Mouse (Mus musculus) Patski (cell line): ENCODE data around the gene Erich6. TPM values are rescaled to one million over a fixed set of nuclear protein-coding genes. Genes with fewer than 3 reads are reported as not detected.
"Not testable (repeated sequence)": the region's sequence is repeated elsewhere in the genome, so short reads cannot be mapped to it uniquely, and the experiment has no call there.

ENCODE experiments used
- ATAC-seq: fragments of 100-300 bp; one replicate; pipeline ENCODE4 v1.8.0; 2021
- CTCF ChIA-PET: fragments of 350-600 bp; sonication (Branson Sonifier 250); formaldehyde crosslinking; loops from one replicate; lab custom pipeline; 2022; ENCODE audit warnings: inconsistent platforms; lab: Charles Lee
- POLR2A ChIA-PET: fragments of 350-600 bp; sonication (Branson Sonifier 250); formaldehyde crosslinking; loops from one replicate; lab custom pipeline; 2022; ENCODE audit warnings: antibody characterized with exemption, inconsistent platforms; lab: Charles Lee
- DNase-seq: peaks from one replicate; pipeline ENCODE4 v3.0.0-alpha.2; 2011; ENCODE audit warnings: low read depth, low spot score
- H3K27me3 ChIP-seq: fragments of 371-371 bp; one replicate; pipeline ENCODE4 v1.5.1; 2021
- CTCF ChIP-seq: fragments of 100-300 bp; IDR thresholded peaks from one replicate; pipeline ENCODE4 v1.5.1; 2021
- in situ Hi-C: fragments of 300-500 bp; cut with MboI; formaldehyde crosslinking; loops from 3 replicates; pipeline ENCODE4 v1.11.1; 2018; ENCODE audit warnings: low pct_unique_long_range_greater_than_20kb, mixed read lengths
- polyA plus RNA-seq: library from polyadenylated mRNA; unstranded; gene quantifications from one replicate; pipeline ENCODE4 v1.2.3, GENCODE M21; 2021

Gene Erich6
- polyA plus RNA-seq, 1 experiment from 2014 or later, result 0.14 TPM

DNA sequence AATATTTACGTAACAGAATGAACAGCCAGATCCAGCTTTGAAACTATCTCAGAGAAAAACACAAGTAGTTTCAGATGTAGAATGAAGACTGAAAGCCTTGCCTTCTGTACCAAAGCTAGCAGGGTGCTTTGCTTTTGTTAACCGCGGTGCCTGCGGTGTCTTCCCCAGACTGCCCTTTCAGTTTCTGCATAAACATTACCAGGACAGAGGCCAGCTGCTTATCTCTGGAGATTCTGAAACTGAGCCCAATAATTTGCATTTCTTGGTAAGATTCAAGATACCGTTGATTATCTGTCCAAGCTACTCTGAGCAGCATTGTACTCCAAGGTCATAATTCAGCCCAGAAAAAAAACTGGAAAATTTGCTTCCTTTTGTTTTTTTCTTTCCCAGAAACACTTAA, 43.4 kb downstream of the Erich6 start:
- CTCF ChIA-PET, result interaction anchor here (0.8 kb wide), 1 partner anchor 19 kb away, joined by 3 read pairs; no protein-coding TSS in a partner anchor
- POLR2A ChIA-PET, result no interaction called here
- TF ChIP-seq CTCF, result no peak
- ATAC-seq (no peak), DNase-seq (no peak)
- in situ Hi-C loops, result no loop called here
- no peaks in the 10 kb centered on the region for H3K27me3 ChIP-seq

DNA sequence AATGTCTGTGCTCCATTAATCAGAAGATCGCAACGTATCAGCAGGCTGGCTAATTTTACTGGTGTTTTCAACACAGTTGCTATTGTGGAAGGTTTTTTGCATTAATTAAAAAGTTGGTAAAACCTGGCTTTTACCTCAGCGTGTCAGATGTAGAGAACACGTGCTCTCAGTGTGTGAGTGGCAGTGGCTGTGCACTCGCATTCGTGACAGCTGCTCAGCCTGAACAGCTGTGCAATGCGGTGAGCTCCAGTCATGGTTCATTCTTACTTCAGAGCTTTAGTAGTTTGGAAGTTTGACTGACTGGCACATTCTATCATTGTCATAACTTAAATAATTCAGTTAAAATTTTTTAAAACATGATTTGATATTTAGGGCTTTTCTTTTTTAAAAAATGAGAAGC, 44.3 kb downstream of the Erich6 start:
- H3K27me3 ChIP-seq, in situ Hi-C loops, CTCF ChIA-PET, ATAC-seq, POLR2A ChIA-PET, DNase-seq: not testable (repeated sequence)

DNA sequence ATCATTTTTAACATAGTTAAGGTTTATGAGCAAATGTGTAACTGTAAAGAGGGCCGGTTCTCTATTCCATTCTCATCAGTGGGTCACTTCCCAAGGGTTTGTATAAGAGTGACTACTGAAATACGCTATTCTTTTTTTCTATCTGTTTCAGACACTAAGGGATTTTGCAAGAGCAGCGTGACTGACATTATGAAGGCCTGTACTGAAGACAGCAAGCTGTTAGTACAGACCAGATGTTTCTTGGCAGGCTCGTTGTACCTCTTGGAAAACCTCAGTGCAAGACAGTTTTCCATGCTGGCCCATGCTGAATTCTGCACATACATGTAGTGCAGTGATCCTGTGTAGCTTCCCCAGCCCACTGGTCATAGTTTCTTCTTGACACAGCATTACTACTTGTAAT, 46.5 kb downstream of the Erich6 start:
- H3K27me3 ChIP-seq, DNase-seq, in situ Hi-C loops, POLR2A ChIA-PET, ATAC-seq: not testable (repeated sequence)
- CTCF ChIA-PET, result interaction anchor here (1.3 to 5.2 kb wide), 3 partner anchors 7 to 16 kb away, joined by 3 to 24 read pairs (median 3); no protein-coding TSS in a partner anchor

DNA sequence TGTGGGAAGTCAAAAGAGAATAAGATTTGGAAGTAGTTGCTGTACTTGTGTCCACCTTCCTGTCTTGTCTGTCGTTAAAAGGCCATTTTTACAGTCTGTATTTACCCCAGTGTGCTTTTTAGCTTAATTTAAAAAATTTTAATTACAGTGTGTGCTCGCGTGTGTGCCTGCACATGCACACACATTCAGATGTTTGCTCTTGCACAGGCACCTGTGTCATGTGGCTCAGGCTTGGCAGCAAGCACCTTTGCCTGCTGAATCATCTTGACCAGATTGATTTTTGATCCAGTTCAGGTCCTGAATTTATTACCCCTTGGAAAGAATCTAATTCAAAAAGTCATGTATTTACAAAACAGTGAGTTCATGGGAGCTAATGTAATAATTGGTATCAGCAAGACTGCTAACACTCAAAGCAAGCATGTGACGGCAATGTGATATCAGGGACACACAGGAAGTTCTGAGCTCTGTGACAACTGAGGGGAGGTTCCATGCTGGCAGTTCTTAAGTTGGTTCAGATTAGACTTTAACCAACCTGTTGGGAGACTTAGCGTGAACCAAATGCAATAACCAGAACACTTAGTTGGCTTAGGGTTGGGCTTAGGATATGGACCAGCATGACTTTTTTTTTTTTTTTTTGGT, 54.1 kb downstream of the Erich6 start:
- no peaks in the 10 kb centered on the region for H3K27me3 ChIP-seq
- in situ Hi-C loops, result no loop called here
- DNase-seq (no peak), ATAC-seq (no peak)
- CTCF ChIA-PET, result no interaction called here
- POLR2A ChIA-PET, result interaction anchor here (1.3 kb wide), 1 partner anchor 12 kb away, joined by 3 read pairs; no protein-coding TSS in a partner anchor
- TF ChIP-seq CTCF, result no peak

DNA sequence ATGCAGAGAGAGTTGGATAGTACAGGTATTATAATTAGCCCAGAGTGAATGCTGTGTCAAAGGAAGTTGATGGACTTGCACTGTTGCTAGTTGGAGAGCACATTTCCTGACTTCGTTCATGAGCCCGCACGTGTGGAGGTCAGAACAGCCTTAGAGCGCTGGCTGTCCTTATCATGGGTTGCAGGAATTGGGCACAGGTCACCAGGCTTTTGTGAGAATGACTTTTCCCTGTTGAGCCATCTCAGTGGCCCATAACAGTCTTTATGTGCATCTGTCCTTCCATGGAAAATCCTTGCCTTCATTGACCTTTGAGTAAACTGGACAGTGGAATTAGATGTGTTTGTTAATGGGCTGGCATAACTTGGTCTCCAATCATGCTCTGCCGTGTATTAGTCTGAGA, 54.7 kb downstream of the Erich6 start:
- no peak for TF ChIP-seq CTCF
- in situ Hi-C loops, result no loop called here
- no peaks in the 10 kb centered on the region for H3K27me3 ChIP-seq
- ChIA-PET CTCF (no interaction called here), POLR2A (interaction anchor here (1.3 kb wide), 1 partner anchor 13 kb away, joined by 3 read pairs; no protein-coding TSS in a partner anchor)
- ATAC-seq (no peak), DNase-seq (no peak)

DNA sequence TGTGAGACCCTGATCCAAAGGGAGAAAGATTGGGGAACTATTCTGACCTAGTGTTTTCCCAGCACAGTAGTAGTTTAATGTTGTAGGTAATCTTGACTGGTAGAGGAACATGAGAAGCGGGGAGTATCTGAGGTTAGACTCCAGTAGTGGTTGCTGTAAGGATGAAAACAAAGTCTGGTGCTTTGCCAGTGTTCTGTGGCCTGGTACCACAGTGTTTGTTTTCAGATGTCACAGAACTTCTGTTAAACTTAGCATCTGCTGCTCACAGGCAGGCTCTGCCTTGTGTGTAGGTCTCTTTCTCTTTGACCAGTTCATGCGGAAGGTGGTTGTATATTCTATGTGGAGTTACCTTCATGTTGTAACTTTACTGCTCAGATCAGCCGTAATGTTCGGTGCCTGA, 55.5 kb downstream of the Erich6 start:
- no peak for DNase-seq
- no peak for ATAC-seq
- POLR2A ChIA-PET, result no interaction called here
- H3K27me3 ChIP-seq, result no peaks in the 10 kb centered on the region
- TF ChIP-seq CTCF, result no peak
- CTCF ChIA-PET, result no interaction called here
- in situ Hi-C loops, result no loop called here

DNA sequence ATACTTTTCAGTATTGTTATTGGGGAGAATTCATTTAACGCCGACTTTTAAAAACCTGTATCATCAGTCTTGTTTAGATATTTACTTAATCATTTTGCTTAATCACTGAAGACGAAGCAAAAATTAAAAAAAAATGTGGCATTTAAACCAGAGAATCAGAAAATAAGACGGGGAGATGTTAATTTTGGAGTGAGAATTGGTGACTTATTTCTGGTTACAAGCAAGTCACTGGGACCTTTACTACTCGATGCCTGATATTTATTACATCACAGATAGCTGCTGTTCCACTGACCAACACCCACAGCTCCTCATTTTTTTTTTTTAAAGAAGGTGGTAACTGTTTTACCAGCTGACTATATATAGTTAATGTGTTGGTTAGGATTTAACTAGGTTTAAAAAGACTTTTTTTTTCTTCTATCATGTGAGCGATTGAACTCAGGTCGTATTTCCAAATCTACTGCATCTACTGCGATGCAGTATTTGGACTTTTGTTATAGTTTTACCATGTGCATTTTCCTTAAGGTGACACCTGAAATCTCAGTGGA, 59.4 kb downstream of the Erich6 start:
- in situ Hi-C loops, result no loop called here
- H3K27me3 ChIP-seq, result no peaks in the 10 kb centered on the region
- no peak for TF ChIP-seq CTCF
- DNase-seq, result no peak
- no peak for ATAC-seq
- ChIA-PET POLR2A (interaction anchor here (0.6 to 3.5 kb wide), 5 partner anchors 10 to 71 kb away, joined by 4 to 18 read pairs (median 5); no protein-coding TSS in a partner anchor), CTCF (interaction anchor here (1.0 to 2.7 kb wide), 7 partner anchors 11 to 92 kb away, joined by 3 to 24 read pairs (median 4); no protein-coding TSS in a partner anchor)

DNA sequence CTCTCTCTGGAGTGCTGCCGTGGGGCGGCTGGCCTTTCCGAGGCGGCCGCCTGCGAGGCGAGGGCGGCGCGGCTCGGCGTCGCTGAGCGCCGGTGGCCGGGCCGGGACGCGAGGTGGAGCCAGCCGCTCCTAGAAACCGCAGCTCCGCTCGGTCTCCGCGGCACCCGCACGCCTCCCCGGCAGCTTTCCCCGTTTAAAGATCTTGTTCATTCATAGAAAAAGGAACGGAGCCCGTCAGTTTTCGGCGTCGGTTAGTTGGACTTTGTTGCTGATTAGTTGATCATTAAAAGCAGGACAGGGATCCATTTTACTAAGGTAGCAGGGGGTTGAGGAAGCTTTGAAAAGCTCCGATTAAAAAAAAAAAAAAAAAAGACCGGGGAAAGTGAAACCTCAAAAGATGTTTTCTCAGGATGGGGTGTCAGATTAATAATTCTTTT, 59.9 kb downstream of the Erich6 start:
- in situ Hi-C loops, result no loop called here
- CTCF ChIA-PET, result interaction anchor here (1.0 to 2.7 kb wide), 8 partner anchors 9 to 93 kb away, joined by 3 to 24 read pairs (median 4); no protein-coding TSS in a partner anchor
- POLR2A ChIA-PET, result interaction anchor here (0.6 to 3.5 kb wide), 9 partner anchors 8 to 102 kb away, joined by 3 to 18 read pairs (median 4); no protein-coding TSS in a partner anchor
- TF ChIP-seq CTCF, result no peak
- ATAC-seq (peak; percentile 82), DNase-seq (no peak)
- H3K27me3 ChIP-seq, result no peaks in the 10 kb centered on the region

DNA sequence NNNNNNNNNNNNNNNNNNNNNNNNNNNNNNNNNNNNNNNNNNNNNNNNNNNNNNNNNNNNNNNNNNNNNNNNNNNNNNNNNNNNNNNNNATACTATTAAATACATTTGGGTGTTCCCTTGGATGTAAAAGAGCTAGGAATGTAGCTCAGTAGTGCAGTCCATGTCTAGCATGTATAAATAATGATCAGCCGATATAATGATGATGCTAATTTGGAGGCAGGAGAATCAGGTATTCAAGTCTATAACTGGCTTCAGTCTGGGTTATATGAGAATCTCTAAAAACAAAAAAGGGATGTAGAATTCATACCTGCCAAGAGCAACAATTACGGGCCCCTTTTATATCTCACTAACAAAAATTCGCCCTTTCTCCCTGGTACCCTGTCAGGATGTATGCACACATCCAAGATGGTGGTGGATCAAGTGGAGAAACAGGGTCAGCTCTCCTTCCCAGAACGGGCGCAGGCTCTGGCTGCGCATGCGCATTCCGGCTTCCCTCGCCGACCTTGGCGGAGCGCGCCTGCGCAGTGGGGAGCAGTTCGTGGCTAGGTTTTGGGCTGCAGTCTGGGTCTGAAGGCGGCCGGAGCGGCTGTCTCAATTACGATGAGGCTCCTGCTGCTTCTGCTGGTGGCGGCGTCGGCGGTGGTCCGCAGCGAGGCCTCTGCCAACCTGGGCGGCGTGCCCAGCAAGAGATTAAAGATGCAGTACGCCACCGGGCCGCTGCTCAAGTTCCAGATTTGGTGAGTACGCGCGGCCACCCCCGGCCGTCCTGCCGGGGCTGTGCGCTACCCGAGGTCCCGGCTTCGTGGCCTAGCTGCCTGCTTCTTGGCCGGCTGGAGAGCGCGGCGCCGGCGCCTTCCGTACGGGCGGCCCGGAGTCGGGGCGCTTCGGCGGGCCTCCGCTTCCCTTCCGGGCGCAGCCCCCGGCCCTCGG, 60.6 kb downstream of the Erich6 start, which contains the start of gene Selenot:
Gene Selenot, plus strand, starts transcription at position 500 of the 930 bp plus-strand sequence.
- in situ Hi-C loops, result no loop called here
- TF ChIP-seq CTCF, result no peak
- ATAC-seq (peak; percentile 80), DNase-seq (peak; percentile 96)
- CTCF ChIA-PET, result interaction anchor here (1.0 to 2.7 kb wide), 5 partner anchors 9 to 67 kb away, joined by 3 to 24 read pairs (median 4); no protein-coding TSS in a partner anchor
- no peaks in the 10 kb centered on the region for H3K27me3 ChIP-seq
- POLR2A ChIA-PET, result interaction anchor here (0.6 to 3.5 kb wide), 9 partner anchors 8 to 484 kb away, joined by 3 to 18 read pairs (median 3); no protein-coding TSS in a partner anchor

DNA sequence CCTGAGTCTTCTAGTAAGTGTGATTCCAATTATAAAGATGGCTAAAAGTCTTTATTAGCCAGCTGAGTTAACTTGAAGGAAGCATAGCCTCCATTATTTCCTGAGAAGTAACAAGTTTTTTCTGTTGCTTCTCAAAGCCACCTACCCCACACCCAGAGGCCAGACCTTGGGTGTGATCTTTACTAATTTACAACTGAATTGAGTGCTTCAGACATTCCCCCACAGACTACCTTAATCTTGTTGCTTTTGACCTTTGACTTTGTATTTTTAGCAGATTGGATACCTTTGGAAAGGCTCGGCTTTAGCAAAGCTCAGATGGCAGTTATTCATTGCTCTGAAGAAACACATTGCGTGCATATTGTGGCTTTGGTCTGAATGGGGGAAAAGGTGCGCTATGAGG, 66.2 kb downstream of the Erich6 start:
- H3K27me3 ChIP-seq, result no peaks in the 10 kb centered on the region
- in situ Hi-C loops, result no loop called here
- CTCF ChIA-PET, result no interaction called here
- POLR2A ChIA-PET, result no interaction called here
- no peak for ATAC-seq
- TF ChIP-seq CTCF, result no peak
- DNase-seq, result no peak

Other genes starting within 250 kb of the Erich6 start
- gene Tsc22d2, start 222.5 kb downstream of the Erich6 start, polyA plus RNA-seq, result 31.8 TPM
- gene Eif2a, start 111.4 kb downstream of the Erich6 start, polyA plus RNA-seq, result 85.4 TPM
- 107 TPM for gene Serp1, start 111.3 kb downstream of the Erich6 start, polyA plus RNA-seq
- gene Selenot, start 60.6 kb downstream of the Erich6 start, polyA plus RNA-seq, result 211 TPM
- gene Siah2, start 55.2 kb upstream of the Erich6 start, polyA plus RNA-seq, result 16.0 TPM
- not detected for gene Mindy4b-ps, start 185.1 kb upstream of the Erich6 start, polyA plus RNA-seq
- gene Clrn1, start 248.1 kb upstream of the Erich6 start, polyA plus RNA-seq, result not detected